Mouse (Mus musculus) hindbrain, postnatal 0 days (tissue): Measurements from ENCODE around the gene Nbea. TPM values are rescaled to one million over a fixed set of nuclear protein-coding genes. Genes with fewer than 3 reads are reported as not detected.
A peak's percentile ranks its signal among the peaks of the same experiment; 100 is the strongest.

ENCODE experiments used
- ATAC-seq: fragments of 200-750 bp; cut with Nextera tagmentation; 2 replicates; pipeline ENCODE4 v1.8.0; 2017; ENCODE audit warnings: mild to moderate bottlenecking, moderate TSS enrichment, moderate library complexity
- DNase-seq: peaks from one replicate; pipeline ENCODE4 v3.0.0-alpha.2; 2015; ENCODE audit warnings: low spot score
- H3K27ac ChIP-seq: fragments of 300-500 bp; sonication (generic); 2 replicates; pipeline ENCODE4 v1.5.1; 2014; ENCODE audit warnings: mild to moderate bottlenecking
- H3K27me3 ChIP-seq: fragments of 300-500 bp; sonication (generic); 2 replicates; pipeline ENCODE4 v1.6.1; 2014; ENCODE audit warnings: low read length, mixed read lengths; ENCODE audit not compliant: insufficient read depth
- H3K36me3 ChIP-seq: fragments of 300-500 bp; sonication (generic); 2 replicates; pipeline ENCODE4 v1.6.1; 2014; ENCODE audit warnings: low read length, mixed read lengths; ENCODE audit not compliant: insufficient read depth
- H3K4me1 ChIP-seq: fragments of 300-500 bp; sonication (generic); 2 replicates; pipeline ENCODE4 v1.6.1; 2014; ENCODE audit warnings: antibody characterized with exemption, low read length, mixed read lengths; ENCODE audit not compliant: insufficient read depth
- H3K4me2 ChIP-seq: fragments of 300-500 bp; sonication (generic); 2 replicates; pipeline ENCODE4 v1.6.1; 2014; ENCODE audit warnings: low read depth, mild to moderate bottlenecking, low read length, moderate library complexity, mixed read lengths
- H3K4me3 ChIP-seq: fragments of 300-500 bp; sonication (generic); 2 replicates; pipeline ENCODE4 v1.5.1; 2014; ENCODE audit warnings: low read length
- H3K9ac ChIP-seq: fragments of 300-500 bp; sonication (generic); replicated peaks from 2 replicates; pipeline ENCODE4 v1.6.1; 2014; ENCODE audit warnings: mild to moderate bottlenecking, low read length, moderate library complexity, mixed read lengths
- H3K9me3 ChIP-seq: fragments of 300-500 bp; sonication (generic); 2 replicates; pipeline ENCODE4 v1.6.1; 2016; ENCODE audit warnings: low read length, mixed read lengths
- CTCF ChIP-seq: IDR thresholded peaks from 2 replicates; pipeline ENCODE4 v1.5.1; 2016; ENCODE audit warnings: antibody characterized with exemption, control low read depth, low read depth
- WGBS: fragments of 180-500 bp; shearing (Covaris S2); extraction: QIAGEN DNeasy Blood & Tissue Kit; methylation state at CpG from one replicate; pipeline ENCODE4 v1.1.7; 2014; 5-methylcytosine and 5-hydroxymethylcytosine counted together
- polyA plus RNA-seq: library from polyadenylated mRNA; unstranded; fragments of >200 nt; fragmentation: Nextera tagmentation; extraction: Ambion mirVana; gene quantifications from 2 replicates; pipeline ENCODE4 v1.2.1, GENCODE M21; 2015
- total RNA-seq: library from RNA; depleted of rRNA; stranded (reverse); fragments of >200 nt; gene quantifications from 2 replicates; pipeline ENCODE4 v1.2.3, GENCODE M21; 2014

Gene Nbea
- total and polyA plus RNA-seq, 2 experiments from 2014 or later = 53.4 to 190 TPM

DNA sequence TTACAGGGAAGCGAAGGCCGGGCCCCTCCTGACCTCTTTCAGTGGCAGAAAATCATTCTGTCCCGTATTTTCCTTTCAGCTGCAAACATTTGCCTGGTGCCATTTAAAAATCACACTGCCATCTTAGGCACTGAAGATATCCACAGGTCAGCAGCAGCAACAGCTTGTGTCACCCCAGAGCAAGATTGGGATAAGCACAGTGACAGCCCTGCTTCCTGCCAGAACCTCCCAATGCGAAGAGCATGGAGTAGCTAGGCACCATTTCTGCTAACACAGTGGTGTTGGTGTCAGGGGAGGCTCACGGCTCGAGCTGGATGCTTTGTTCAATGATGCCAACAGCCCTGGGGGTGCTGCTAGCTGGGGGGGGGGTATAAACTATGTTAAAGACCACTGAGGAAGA, 592.8 kb downstream of the Nbea start:
- H3K4me2 ChIP-seq = no peak overlapping the region
- peaks cover 11% of the 10 kb centered on the region for H3K4me1 ChIP-seq
- ATAC-seq (no peak), DNase-seq (no peak)
- H3K27ac ChIP-seq = no peak overlapping the region
- H3K4me3 ChIP-seq = no peak overlapping the region
- no peaks in the 10 kb centered on the region for H3K9me3 ChIP-seq
- H3K9ac ChIP-seq = no peak overlapping the region
- 63% methylated on average over 6 of the region's 6 CpGs for WGBS
- no peak for TF ChIP-seq CTCF
- H3K27me3 ChIP-seq = no peaks in the 10 kb centered on the region
- no peaks in the 10 kb centered on the region for H3K36me3 ChIP-seq

DNA sequence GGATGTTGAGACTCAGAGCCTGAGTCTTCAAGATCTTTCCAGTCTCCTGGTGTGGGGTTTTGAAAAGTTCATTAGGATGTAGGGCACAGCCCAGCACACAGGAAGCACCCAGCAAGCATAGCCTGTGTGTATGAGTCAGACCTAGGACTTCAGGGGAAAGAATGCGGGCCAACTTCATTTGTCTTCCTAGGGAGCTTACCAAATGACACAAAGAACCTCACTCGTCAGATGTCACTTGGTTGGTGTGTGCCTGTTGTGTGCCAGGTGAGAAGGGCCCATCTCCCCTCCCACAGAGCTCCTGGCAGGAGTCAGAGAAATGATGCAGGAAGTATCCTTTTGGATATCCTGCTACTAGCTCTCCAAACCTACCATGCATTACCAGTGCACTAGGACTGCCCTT, 593.2 kb downstream of the Nbea start:
- Histone ChIP-seq H3K27ac (0 out of 2 replicates have a peak overlapping the region, but pooled peaks have one; percentile 6), H3K4me2 (no peak overlapping the region), H3K9ac (no peak overlapping the region), H3K4me3 (no peak overlapping the region), H3K9me3 (no peaks in the 10 kb centered on the region), H3K4me1 (peaks cover 11% of the 10 kb centered on the region), H3K36me3 (no peaks in the 10 kb centered on the region), H3K27me3 (no peaks in the 10 kb centered on the region)
- TF ChIP-seq CTCF = no peak
- WGBS = 56% methylated on average over 2 of the region's 2 CpGs
- ATAC-seq (no peak), DNase-seq (no peak)

DNA sequence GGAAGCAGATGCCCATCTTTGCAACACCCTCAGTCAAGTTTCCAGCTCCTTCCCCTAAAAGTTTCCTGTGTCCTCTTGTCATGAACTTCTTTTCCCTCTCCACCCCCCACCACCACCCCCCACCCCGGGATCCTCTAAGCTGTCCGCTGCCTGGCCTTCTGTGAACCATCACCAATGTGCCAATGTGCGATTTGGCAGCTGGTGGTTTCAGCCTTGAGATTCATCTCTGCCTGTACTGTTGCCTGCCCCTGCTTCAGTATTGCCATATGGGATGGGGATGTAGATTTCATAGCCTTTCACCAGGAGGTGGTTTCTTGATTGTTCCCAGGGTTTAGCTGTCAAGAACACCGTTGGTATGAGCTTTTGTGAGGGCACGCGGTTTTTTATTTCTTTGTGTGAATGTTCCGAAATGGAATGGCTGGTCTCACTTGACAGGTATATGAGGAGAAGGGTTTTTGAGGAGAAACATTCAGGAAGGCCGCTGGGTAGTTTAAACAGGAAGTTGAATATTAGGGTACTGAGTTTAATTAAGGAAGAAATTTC, 594.0 kb downstream of the Nbea start:
- Histone ChIP-seq H3K36me3 (no peaks in the 10 kb centered on the region), H3K4me3 (no peak overlapping the region), H3K27ac (0 out of 2 replicates have a peak overlapping the region, but pooled peaks have one; percentile 6), H3K4me2 (no peak overlapping the region), H3K9ac (no peak overlapping the region), H3K4me1 (peaks cover 11% of the 10 kb centered on the region), H3K9me3 (no peaks in the 10 kb centered on the region), H3K27me3 (no peaks in the 10 kb centered on the region)
- DNase-seq = no peak
- WGBS = 56% methylated on average over 8 of the region's 8 CpGs
- no peak for ATAC-seq
- no peak for TF ChIP-seq CTCF

DNA sequence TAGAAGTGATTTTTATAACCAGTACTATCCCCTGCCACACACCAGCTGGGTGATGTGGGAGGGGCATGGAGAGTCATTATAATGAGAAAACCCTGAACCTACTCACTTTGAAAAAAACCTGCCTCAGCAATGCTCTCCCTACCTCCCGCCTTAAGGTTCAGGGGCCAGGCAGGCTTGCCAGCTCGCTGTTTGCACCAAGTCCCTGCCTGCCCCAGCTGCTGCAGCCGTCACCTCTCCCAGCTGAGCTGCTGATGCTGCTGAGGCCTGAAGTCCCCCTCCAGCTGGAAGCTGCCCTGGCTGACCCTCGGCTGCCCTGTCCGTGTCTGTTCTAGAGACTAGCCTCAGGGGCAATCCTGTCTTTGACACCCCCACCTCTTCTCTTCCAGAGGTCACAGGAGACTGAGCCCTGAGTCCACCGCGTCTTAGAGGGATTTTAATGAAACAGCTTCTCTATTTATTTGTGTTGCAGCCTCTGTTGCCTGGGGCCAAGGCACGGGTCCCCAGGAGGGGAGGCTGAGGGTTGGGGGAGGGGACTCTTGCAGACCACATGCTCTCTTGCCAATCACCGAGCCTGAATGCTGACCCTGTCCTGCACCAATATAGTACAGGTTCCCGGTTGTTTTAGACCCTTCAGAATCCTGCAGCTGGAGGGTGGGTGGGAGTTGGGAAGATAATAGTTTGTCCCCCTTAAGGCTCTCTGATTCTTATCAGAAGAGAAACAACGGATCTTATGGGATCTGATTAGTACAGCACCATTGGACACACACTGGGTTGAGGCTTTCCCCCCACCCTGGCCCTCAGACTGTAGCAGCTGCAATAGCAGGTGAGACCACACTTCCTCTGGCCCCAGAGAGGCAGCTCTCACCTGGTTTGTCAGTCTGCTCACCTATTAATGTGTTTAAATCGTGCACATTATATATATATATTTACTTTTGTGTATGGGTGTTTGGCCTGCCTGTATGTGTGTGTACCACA, 595.2 kb downstream of the Nbea start:
- 12% methylated on average over 12 of the region's 12 CpGs for WGBS
- H3K9me3 ChIP-seq = no peaks in the 10 kb centered on the region
- peak overlapping the region; percentile 52; the same call in 1 of the 2 replicates for H3K27ac ChIP-seq
- DNase-seq = peak; percentile 35
- no peak overlapping the region for H3K9ac ChIP-seq
- H3K36me3 ChIP-seq = no peaks in the 10 kb centered on the region
- H3K4me2 ChIP-seq = no peak overlapping the region
- no peak for TF ChIP-seq CTCF
- ATAC-seq = peak; percentile 71
- no peak overlapping the region for H3K4me3 ChIP-seq
- H3K27me3 ChIP-seq = no peaks in the 10 kb centered on the region
- peaks cover 11% of the 10 kb centered on the region for H3K4me1 ChIP-seq

DNA sequence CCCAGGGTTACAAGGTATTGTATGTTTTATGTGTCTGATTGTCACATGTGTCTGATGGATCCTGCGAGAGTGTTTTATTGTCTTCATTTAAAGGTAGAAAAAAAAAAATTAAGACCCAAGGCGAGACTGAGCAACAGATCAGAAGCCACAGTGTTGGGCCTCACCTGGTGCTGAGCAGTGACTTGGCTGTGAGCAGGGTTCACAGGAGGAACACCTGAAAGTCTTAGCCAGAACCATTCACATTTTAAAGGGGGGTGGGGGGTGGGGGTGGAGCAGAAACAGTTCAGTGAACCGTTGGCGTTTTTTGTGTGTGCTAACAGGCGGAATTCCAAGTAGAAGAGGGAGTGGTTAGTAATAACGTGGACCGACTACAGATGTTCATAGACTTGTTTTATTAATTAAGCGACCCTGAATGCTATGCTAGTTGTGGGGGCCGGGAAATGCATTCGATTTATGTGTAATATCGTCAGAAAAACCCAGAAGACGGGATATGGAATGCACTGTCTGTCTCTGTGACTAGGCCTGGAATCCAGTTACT, 596.0 kb downstream of the Nbea start:
- Histone ChIP-seq H3K36me3 (no peaks in the 10 kb centered on the region), H3K27me3 (no peaks in the 10 kb centered on the region), H3K4me2 (no peak overlapping the region), H3K9me3 (no peaks in the 10 kb centered on the region), H3K4me1 (peaks cover 11% of the 10 kb centered on the region), H3K27ac (peak overlapping the region; percentile 52; the same call in 1 of the 2 replicates), H3K4me3 (no peak overlapping the region), H3K9ac (no peak overlapping the region)
- DNase-seq (no peak), ATAC-seq (peak; percentile 29)
- WGBS = 27% methylated on average over 12 of the region's 12 CpGs
- no peak for TF ChIP-seq CTCF
